Mouse (Mus musculus): Measurements from ENCODE around the gene Ankrd49.

Ankrd49 gene

DNA sequence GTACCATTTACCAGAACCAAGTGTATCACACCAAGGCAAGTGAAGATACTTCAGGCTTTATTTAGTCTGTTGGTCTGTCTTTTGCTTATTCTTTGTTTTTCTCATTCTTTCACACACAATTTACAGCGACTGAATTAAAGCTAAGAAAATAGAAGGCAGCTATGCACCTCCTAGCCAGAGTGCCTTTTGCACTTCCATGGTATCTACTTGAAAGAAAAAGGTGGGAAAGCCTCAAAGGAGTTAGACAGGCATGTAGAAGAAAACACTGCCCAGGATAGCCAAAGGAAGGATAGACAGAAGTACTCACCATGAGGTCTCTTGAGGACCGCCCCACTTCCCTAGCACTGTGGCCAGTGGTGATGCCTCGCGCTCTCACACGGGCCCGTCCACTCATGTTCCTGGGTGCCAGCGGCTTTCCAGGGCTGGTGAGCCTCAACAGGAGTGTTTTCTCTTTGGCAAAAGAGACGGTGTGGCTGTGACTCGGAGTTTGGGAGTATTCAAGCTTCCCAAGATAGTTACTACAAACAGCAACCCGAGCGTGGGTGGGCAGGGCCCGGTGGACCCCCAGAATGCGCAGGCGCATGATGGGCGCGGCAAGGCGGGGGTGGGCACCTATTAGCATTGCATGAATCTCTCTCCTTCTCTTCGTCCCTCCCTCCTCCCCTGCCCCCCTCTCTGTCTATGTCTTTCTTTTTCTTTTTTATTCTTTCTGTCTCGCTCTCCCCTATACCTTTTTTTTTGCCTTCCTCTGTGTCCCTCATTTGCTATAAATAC is 44.3 kb downstream of the Ankrd49 start, which contains the start of gene Piwil4:
Gene Piwil4 (minus strand): TSS at position 583 of the 774 bp plus-strand sequence.
- DNase-seq (ENCODE audit: low spot score in 2 of 2), result no peak

DNA sequence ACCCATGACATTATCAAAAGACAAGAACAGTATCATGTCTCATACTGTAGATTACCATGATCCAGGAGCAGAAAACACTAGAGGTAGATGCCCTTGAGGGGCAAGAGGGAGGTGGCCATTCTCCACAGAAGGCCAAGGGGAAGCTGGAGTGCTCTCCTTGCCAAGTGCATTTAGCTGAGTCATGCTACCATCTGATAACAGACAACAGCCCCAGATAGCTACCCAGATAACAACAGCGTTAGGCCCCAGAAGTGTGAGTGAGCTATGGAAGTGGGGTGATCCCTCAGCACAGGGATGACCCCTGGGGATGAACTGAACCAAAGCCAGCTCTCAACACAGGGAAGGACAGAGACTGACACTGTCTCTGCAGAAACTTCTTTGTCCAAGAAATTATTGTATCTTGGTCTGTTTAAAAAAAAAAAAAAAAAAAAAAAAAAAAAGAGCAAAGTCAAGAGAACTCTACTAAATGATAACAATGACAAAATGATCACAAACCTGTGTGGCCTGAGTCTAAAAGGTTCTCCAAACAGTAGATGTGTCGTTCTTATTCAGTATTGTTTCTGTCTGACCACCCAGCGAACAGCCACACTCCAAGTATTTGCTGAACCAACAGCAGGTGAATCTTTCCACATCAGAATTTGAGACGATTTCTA is 45.0 kb downstream of the Ankrd49 start:
- no peak for DNase-seq (ENCODE audit: low spot score in 2 of 2)

DNA sequence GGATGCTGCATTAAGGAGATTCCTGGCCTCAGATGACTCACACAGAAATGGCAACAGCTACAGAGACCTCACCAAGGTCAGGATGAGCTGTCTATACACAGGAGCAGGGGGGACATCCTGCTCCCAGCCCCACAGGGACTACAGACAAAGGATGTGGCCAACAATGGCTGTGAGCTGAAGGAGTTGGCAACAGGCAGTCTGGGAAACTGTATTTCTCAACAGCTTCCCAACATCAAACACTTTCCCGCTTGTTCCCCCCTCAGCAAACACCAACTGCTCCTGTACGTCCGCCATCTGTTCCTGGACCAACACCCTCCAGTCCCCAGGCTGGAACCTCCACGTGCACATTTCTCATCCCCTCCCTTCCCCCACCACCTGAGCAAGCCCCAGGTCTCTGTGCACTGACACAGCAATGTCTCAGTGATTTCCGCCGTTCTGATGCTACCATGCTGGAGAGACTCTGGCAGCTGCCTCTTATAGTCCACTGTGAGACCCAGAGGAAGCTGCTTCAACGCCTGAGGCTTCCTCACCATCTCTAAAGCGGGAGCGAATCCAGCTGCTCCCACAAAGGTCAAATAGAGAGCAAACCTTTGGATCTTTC is 53.6 kb downstream of the Ankrd49 start:
- DNase-seq (ENCODE audit: low spot score in 2 of 2), result no peak

All from spleen, postnatal 10 days (tissue).